Mouse (Mus musculus) small intestine, adult 2 months (tissue): Measurements from ENCODE around the gene Ndufs2.

Experiments
- CTCF ChIP-seq: fragments of 200-500 bp; IDR thresholded peaks from 2 replicates; pipeline ENCODE4 v1.5.1; 2012; ENCODE audit warnings: low read depth, mild to moderate bottlenecking, control low read depth, inconsistent platforms, low read length, moderate library complexity, mixed read lengths; ENCODE audit not compliant: insufficient replicate concordance, insufficient read length; ENCODE audit errors: extremely low read depth
- POLR2A ChIP-seq: fragments of 200-500 bp; IDR thresholded peaks from 2 replicates; pipeline ENCODE4 v1.6.1; 2012; ENCODE audit warnings: low read depth, mild to moderate bottlenecking, control low read depth, inconsistent platforms, low read length, moderate library complexity

DNA sequence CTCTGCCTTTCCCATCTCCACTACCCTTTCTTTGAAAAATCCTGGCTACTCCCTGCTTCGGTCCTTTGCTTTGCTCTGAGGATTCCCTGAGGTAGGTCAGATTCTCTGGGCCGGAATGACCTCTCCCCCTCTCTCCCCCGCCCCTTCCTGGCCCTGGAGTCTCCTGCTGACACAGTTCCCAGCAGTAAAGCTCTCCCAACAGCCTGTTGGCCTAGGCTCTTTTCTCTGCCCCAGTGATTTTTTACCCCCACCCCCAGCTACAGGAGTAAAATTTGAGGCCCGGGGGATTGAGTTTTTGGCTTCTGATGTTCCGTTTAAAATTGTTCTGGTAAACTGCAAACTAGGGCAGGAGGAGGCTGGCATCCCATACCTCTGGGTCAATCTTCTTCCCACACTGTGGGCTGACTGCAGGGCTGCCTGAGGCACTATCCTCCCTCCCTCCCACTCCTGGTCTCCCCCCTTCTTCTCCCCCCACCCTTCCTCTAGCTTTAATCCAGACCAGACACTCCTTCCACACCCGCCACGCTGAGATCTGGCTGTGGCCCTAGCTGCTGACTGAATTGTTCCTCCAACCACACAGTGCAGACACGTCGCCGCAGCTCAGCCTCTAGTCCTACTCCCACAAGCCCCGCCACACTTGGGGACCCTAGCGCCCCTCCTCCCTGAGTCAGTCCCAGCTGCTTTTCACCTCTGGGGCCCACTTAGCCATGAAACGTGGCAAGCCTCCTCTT lies 571 bp upstream of the Ndufs2 start:
- no peak for TF ChIP-seq POLR2A
- no peak for TF ChIP-seq CTCF
